Mouse (Mus musculus) bone marrow, adult 2 months (tissue): ENCODE measurements at regions not wholly inside any gene's neighbourhood (a gene's known extent, or its start where the extent isn't known, plus 50 kb on each side); places are given as distances from the start of the nearest gene placed in this dataset.

Source experiments
- CTCF ChIP-seq: fragments of 200-500 bp; IDR thresholded peaks from 2 replicates; pipeline ENCODE4 v1.5.1; 2011; ENCODE audit warnings: low read length, control low read depth; ENCODE audit not compliant: control insufficient read depth, insufficient read depth
- POLR2A ChIP-seq: fragments of 200-500 bp; IDR thresholded peaks from 2 replicates; pipeline ENCODE4 v1.6.1; 2011; ENCODE audit warnings: low read depth, mild to moderate bottlenecking, control low read depth, low read length, borderline replicate concordance; ENCODE audit not compliant: control insufficient read depth

DNA sequence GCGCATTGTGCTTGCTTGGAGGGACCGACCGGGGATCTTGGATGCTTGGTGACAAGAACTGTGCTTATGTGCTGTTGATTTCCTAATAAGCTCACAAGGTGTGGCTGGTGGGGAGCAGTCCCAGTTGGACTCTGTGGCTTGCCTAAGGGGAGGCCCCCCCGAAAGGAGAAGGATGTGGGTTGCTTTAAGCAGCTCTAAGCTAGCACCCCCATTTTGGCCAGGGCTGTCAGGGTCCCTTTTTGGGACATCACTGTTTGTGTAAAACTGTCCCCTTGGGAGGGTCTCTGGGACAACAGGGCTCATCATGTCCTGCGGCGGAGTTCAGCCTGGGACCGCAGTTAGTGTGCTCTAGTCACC, 51.4 kb upstream of the Eef2kmt start:
- TF ChIP-seq POLR2A (no peak), CTCF (no peak)
